Mouse (Mus musculus) heart, embryonic 14.5 days (tissue): ENCODE measurements at regions not wholly inside any gene's neighbourhood (a gene's known extent, or its start where the extent isn't known, plus 50 kb on each side); places are given as distances from the start of the nearest gene placed in this dataset.
A peak's percentile ranks its signal among the peaks of the same experiment; 100 is the strongest.

Experiments
- ATAC-seq: fragments of 200-750 bp; cut with Nextera tagmentation; 2 replicates; pipeline ENCODE4 v1.8.0; 2017; ENCODE audit warnings: low read depth, moderate TSS enrichment; ENCODE audit not compliant: insufficient number of reproducible peaks, insufficient read depth, low FRiP score
- H3K27ac ChIP-seq, 2 experiments: fragments of 200-500 bp in 1 of 2; fragments of 300-500 bp in 1 of 2; sonication (generic) in 1 of 2; replicated peaks in 1 of 2; 2 replicates each; pipeline ENCODE4 v1.5.1; 2012 to 2014; ENCODE audit warnings: low read depth in 2 of 2, low read length in 2 of 2, control low read depth in 1 of 2, mild to moderate bottlenecking in 1 of 2, mixed read lengths in 1 of 2; ENCODE audit not compliant: control insufficient read depth in 1 of 2, insufficient read depth in 1 of 2
- H3K27me3 ChIP-seq: fragments of 300-500 bp; sonication (generic); 2 replicates; pipeline ENCODE4 v1.6.1; 2014; ENCODE audit warnings: mild to moderate bottlenecking, low read length, control low read depth; ENCODE audit not compliant: control insufficient read depth, insufficient read depth
- H3K36me3 ChIP-seq: fragments of 300-500 bp; sonication (generic); 2 replicates; pipeline ENCODE4 v1.6.1; 2014; ENCODE audit warnings: mild to moderate bottlenecking, control low read depth, low read length, mixed read lengths; ENCODE audit not compliant: control insufficient read depth, insufficient read depth
- H3K4me1 ChIP-seq, 2 experiments: fragments of 200-500 bp in 1 of 2; fragments of 300-500 bp in 1 of 2; sonication (generic) in 1 of 2; 2 replicates each; pipeline ENCODE4 v1.6.1; 2012 to 2014; ENCODE audit warnings: low read length in 2 of 2, control low read depth in 1 of 2, mixed read lengths in 1 of 2; ENCODE audit not compliant: control insufficient read depth in 2 of 2, insufficient read depth in 2 of 2
- H3K4me2 ChIP-seq: fragments of 300-500 bp; sonication (generic); 2 replicates; pipeline ENCODE4 v1.6.1; 2014; ENCODE audit warnings: mild to moderate bottlenecking, low read length
- H3K4me3 ChIP-seq, 2 experiments: fragments of 200-500 bp in 1 of 2; fragments of 300-500 bp in 1 of 2; sonication (generic) in 1 of 2; 2 replicates each; pipeline ENCODE4 v1.5.1; 2012 to 2014; ENCODE audit warnings: low read length in 2 of 2, mild to moderate bottlenecking in 2 of 2, control low read depth in 1 of 2, low read depth in 1 of 2, moderate library complexity in 1 of 2; ENCODE audit not compliant: control insufficient read depth in 1 of 2, insufficient read depth in 1 of 2
- H3K9ac ChIP-seq: fragments of 300-500 bp; sonication (generic); 2 replicates; pipeline ENCODE4 v1.6.1; 2014; ENCODE audit warnings: mild to moderate bottlenecking, low read length
- H3K9me3 ChIP-seq: fragments of 300-500 bp; sonication (generic); 2 replicates; pipeline ENCODE4 v1.6.1; 2016; ENCODE audit warnings: low read length, control low read depth; ENCODE audit not compliant: control insufficient read depth
- WGBS: fragments of 180-500 bp; shearing (Covaris S2); extraction: QIAGEN DNeasy Blood & Tissue Kit; methylation state at CpG from one replicate; pipeline ENCODE4 v1.1.7; 2014; 5-methylcytosine and 5-hydroxymethylcytosine counted together

DNA sequence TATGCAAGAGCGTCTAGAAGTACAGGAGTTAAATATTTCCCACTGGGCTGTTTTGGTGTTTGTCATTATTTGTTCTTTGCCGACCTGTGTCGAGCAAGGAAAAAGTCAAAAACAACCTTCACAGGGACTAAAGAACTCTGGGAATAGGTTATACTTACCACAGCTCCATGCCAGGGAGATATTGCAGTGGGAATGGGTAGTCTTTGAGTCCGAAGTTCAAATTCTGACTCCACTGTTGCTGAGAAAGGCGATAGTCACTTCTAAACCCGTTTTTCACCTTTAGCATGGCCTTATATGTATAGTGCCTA, 116.8 kb upstream of the Maf start:
- Histone ChIP-seq H3K36me3 (no peaks in the 10 kb centered on the region), H3K27ac (no peak overlapping the region), H3K4me2 (no peak overlapping the region), H3K4me3 (no peak overlapping the region), H3K9ac (no peak overlapping the region), H3K4me1 (peaks cover 3 to 7% of the 10 kb centered on the region in 2 experiments), H3K27me3 (no peaks in the 10 kb centered on the region), H3K9me3 (no peaks in the 10 kb centered on the region)
- 86% methylated on average over 6 of the region's 6 CpGs for WGBS
- no peak for ATAC-seq

DNA sequence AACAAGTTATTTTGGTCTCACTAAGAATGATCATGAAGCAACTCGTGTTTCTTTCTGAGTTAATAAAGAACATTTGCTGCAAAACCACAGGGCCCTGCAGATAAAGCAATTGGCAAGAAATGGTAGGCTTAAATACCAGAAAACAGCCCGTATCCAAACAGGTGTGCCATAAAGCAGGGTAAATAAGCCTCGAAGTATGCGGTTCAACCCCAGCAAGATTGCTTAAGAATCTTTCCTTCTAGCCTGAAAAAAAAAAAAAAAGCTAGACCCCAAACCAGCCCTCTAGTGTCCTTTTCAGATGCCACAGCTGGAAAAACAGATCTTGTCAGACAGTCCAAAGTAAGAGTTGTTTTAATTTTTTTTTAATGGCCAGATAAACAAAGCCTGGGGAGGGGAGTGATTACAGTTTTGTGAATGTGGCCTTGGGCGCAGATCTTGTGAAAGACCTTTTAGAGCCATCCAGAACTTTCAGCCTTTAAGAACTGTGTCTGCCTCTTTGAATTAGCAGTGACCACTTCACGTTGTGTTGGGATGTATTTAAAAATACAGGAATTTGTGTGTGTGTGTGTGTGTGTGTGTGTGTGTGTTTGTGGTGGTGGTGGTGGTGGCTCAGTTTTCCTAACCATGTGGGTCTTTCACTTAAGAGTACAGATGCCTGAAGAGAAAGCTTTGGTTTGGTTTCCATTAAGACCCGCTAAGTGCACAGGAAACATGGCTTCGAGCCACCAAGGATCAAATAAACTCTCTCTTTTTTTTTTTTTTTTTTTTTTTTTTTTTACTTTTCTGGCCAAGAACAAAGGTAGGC, 116.3 kb upstream of the Maf start:
- H3K27me3 ChIP-seq: no peaks in the 10 kb centered on the region
- H3K27ac ChIP-seq: no peak overlapping the region
- H3K4me2 ChIP-seq: no peak overlapping the region
- WGBS: 73% methylated on average over 8 of the region's 8 CpGs
- no peaks in the 10 kb centered on the region for H3K36me3 ChIP-seq
- H3K9ac ChIP-seq: no peak overlapping the region
- H3K9me3 ChIP-seq: no peaks in the 10 kb centered on the region
- no peak overlapping the region for H3K4me3 ChIP-seq
- no peak for ATAC-seq
- H3K4me1 ChIP-seq: peaks cover 3 to 7% of the 10 kb centered on the region in 2 experiments

DNA sequence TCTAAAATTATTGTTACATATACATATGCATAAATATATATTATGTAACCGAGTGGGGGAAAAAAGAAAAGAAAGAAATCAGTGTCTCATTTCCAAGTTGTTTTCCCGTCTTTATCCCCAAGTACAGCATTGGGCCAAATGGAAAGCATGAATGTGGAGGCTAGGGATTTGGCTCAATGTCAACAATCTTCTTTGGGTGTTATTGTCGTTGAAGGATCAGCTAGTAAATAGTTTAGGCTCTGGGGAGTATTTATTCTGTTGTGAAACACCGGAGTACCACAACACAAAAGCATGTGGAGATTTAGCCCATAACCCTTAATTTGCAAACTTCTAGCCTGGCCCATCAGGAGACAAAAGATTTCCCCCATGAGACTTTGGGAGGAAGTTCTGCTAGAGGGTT, 105.8 kb upstream of the Maf start:
- 71% methylated on average over 4 of the region's 4 CpGs for WGBS
- Histone ChIP-seq H3K27ac (no peak overlapping the region), H3K36me3 (no peaks in the 10 kb centered on the region), H3K9ac (no peak overlapping the region), H3K4me3 (no peak overlapping the region), H3K4me2 (no peak overlapping the region), H3K9me3 (no peaks in the 10 kb centered on the region), H3K27me3 (no peaks in the 10 kb centered on the region), H3K4me1 (no peaks in the 10 kb centered on the region)
- ATAC-seq: no peak

DNA sequence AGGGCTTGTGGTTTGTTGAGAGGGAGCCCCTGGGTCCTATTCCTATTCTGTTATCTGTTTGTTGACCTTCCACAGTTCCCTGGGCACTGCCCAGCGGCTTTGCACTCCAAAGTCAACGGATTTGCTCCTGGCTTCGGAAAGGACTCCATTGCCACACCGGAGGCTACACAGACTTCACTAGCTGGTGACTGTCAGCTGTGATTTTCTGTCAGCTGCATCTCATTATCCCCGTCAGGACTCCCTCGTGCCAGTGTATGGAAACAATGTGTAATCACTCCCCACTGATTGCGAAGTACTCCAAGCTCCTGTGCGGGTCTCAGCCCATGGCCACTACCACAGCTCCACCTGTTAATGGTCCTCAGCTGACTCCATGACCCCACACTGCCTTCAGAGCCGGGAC, 99.0 kb upstream of the Maf start:
- no peaks in the 10 kb centered on the region for H3K27me3 ChIP-seq
- no peak overlapping the region for H3K27ac ChIP-seq
- WGBS: 25% methylated on average over 9 of the region's 9 CpGs
- H3K9ac ChIP-seq: no peak overlapping the region
- H3K36me3 ChIP-seq: no peaks in the 10 kb centered on the region
- H3K4me3 ChIP-seq: no peak overlapping the region
- H3K4me1 ChIP-seq: 0 out of 4 replicates have a peak, but pooled peaks cover 0 to 3% of the 10 kb centered on the region in 2 experiments
- no peaks in the 10 kb centered on the region for H3K9me3 ChIP-seq
- ATAC-seq: no peak
- peak overlapping the region; percentile 29 for H3K4me2 ChIP-seq

DNA sequence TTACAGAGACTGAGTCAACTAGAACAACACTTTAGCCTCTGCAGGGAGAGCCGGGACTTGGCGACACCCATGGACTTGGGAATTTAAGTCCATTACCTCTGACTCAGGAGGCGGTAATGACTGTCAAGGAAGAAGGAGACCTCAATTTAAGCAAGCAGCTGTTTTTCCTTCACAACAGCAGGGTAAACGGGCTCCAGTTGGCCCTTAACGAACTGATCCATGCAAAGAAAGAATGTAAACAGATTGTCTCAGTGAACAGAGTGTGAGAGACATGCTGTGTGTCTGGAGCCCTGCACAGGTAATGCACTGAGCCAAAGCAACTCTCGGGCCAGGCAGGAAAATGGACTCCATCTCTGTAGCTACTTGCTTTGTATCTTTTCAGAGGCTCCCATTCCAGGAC, 98.5 kb upstream of the Maf start:
- no peak for ATAC-seq
- Histone ChIP-seq H3K36me3 (no peaks in the 10 kb centered on the region), H3K9ac (no peak overlapping the region), H3K4me3 (no peak overlapping the region), H3K27ac (no peak overlapping the region), H3K27me3 (no peaks in the 10 kb centered on the region), H3K9me3 (no peaks in the 10 kb centered on the region), H3K4me1 (0 out of 4 replicates have a peak, but pooled peaks cover 0 to 3% of the 10 kb centered on the region in 2 experiments), H3K4me2 (peak overlapping the region; percentile 29)
- WGBS: 48% methylated on average over 6 of the region's 6 CpGs

DNA sequence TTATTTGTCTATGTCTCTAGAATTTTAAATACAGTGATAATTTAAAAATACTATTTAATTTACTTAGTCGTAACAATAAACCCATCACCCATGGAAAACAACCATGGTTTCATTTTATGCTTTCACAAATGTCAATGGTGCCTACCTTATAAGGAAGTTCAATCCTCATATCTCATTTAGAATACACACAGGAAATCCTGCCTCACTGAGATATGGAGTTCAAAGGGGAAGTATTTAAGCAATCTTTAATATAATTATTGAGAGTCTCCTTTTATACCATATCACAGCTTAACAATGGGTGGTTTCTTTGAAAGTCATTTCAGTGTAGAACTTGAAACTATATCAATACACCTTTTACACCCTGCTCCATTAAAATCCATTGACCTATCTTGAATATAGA, 86.0 kb upstream of the Maf start:
- Histone ChIP-seq H3K9ac (no peak overlapping the region), H3K4me3 (no peak overlapping the region), H3K27ac (no peak overlapping the region), H3K27me3 (no peaks in the 10 kb centered on the region), H3K36me3 (no peaks in the 10 kb centered on the region), H3K9me3 (no peaks in the 10 kb centered on the region), H3K4me1 (no peaks in the 10 kb centered on the region), H3K4me2 (no peak overlapping the region)
- 69% methylated on average over 1 of the region's 1 CpGs for WGBS
- ATAC-seq: no peak

DNA sequence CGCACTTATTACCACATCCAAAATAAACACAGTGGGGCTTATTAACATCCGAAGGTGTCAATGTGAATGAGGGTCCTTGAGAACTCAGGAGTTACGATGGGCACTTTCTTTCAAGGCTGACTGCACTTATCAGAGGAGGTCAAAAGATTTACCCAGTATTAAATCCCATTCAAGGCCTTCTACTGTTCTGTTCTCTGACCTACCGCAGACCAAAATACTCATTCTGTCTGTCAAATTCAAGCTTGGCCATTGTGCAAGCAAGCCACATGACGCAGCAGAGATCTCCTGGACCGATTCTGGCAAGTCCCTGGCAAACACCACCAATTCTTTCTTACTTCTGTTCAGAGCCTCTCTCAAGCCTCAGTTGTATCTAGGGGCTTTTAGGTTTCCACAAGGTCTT, 80.8 kb upstream of the Maf start:
- no peaks in the 10 kb centered on the region for H3K36me3 ChIP-seq
- H3K27ac ChIP-seq: no peak overlapping the region
- WGBS: 65% methylated on average over 6 of the region's 6 CpGs
- no peaks in the 10 kb centered on the region for H3K4me1 ChIP-seq
- no peak for ATAC-seq
- H3K27me3 ChIP-seq: no peaks in the 10 kb centered on the region
- no peak overlapping the region for H3K4me3 ChIP-seq
- no peak overlapping the region for H3K4me2 ChIP-seq
- no peak overlapping the region for H3K9ac ChIP-seq
- no peaks in the 10 kb centered on the region for H3K9me3 ChIP-seq

DNA sequence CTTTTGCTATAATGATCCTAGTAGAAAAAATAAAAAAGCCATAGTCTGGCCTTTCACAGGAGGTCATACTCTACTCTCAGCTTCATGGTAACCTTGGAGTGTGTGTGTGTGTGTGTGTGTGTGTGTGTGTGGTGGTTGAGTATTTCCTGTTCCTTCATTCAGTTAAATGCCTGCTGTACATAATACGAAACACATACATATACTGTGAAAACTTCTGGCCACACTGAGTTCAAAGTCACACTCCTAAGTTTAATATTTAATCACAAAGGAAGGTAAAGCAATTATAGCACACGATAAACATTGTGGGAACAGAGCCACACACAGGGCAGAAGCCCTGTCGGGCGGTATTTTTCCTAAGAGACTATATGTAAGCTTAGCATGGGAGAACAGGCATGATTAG, 78.6 kb upstream of the Maf start:
- no peak overlapping the region for H3K9ac ChIP-seq
- no peak for ATAC-seq
- H3K4me2 ChIP-seq: no peak overlapping the region
- no peaks in the 10 kb centered on the region for H3K36me3 ChIP-seq
- WGBS: 87% methylated on average over 4 of the region's 4 CpGs
- no peak overlapping the region for H3K27ac ChIP-seq
- H3K4me3 ChIP-seq: no peak overlapping the region
- H3K4me1 ChIP-seq: no peaks in the 10 kb centered on the region
- H3K9me3 ChIP-seq: no peaks in the 10 kb centered on the region
- H3K27me3 ChIP-seq: no peaks in the 10 kb centered on the region
